Mouse (Mus musculus): ENCODE measurements around the gene Pkp4.

DNA sequence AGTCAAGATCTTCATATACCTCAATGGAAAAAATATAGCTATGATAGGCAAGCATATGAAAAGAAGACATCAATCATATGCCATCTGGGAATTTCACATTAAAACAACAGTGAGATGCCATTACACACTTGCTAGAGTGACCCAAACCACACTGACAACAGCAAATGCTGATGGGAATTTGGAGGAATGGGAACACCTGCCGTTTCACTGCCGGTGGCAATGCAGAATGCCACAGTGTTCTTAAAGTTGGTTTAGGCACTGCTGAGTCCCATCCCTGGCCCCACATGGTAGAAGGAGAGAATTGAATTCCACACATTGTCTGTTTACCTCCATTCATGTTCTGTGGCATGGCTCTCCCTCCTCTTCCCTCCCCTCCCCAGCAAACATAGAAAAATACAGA is 212.5 kb downstream of the Pkp4 start:
- TF ChIP-seq POLR2A (IDR thresholded peaks at IDR 0.05; ENCODE audit: extremely low read depth, insufficient read depth, low read length) (no peak), CTCF (IDR thresholded peaks at IDR 0.05; ENCODE audit: low read depth, low read length) (no peak)

All from liver, adult 2 months (tissue).